Mouse (Mus musculus): ENCODE measurements around the gene Oas2. TPM values are rescaled to one million over a fixed set of nuclear protein-coding genes. Genes with fewer than 3 reads are reported as not detected.
A peak's percentile ranks its signal among the peaks of the same experiment; 100 is the strongest.
"Not testable (repeated sequence)": the region's sequence is repeated elsewhere in the genome, so short reads cannot be mapped to it uniquely, and the experiment has no call there.

Oas2 gene
- 0.67 and 0.95 TPM in 2 replicates for total RNA-seq (2021)
- long read RNA-seq = 0 reads

DNA sequence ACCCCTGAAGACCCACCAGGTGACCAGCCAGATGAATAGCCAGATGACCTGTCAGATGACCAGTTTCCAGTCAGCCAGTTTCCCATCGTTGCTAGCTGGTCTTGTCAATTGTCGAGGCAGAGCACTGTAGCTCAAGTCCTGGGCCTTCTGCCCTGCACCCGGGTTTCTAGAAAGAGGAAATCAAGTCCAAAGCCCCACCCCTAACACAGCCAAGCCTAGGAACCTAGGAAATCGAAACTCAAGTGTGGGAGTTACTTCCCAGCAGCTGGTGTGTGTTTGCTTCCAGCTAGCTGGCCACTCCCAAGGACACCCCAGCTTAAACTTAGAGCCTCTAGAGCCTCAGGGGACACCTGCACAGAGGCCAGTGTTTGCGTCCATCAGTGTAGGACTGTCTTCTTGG, at the start of gene Oas2:
Gene Oas2 (minus strand): TSS at position 166 of the 400 bp plus-strand sequence.
- no peak for DNase-seq

DNA sequence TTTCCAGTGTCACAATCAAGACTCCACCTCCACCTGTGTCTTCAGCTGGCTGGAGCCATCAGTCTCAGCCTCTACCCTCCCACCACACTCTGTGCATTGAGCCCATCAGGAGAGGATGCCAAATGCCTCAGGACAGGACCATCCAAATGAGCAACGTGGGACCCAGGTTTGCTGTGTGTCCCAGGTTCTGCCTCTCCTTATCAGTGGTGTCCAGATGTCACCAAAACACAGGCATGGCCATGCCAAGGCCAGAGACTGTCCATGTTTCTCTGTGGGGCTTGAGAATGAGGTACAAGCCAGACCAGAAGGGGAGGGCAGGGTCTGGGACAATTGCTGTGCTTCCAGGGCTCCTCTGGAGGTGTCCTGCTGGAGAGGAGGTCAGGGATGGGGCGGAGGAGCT, 49.3 kb upstream of the Oas2 start:
- DNase-seq = not testable (repeated sequence)

DNA sequence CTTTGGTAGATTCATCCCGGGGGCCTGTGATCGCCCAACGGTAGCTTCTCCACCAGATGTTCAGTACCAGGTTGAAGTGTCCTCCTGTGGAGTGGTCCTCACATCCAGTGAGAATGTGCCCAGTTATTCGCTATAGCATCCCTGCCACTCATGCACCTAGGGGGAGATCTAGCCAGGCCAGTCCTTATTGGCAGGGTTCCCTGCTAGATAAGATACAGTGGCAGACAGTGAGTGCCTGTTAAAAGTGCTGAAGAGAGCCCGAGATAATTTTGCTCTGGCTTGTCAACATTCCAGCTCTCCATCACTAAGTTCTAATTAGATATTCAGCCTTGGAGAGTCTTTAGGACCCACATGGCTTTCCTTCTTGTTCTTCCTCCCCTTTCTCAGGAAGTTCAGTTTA, 48.5 kb upstream of the Oas2 start:
- DNase-seq = not testable (repeated sequence)

DNA sequence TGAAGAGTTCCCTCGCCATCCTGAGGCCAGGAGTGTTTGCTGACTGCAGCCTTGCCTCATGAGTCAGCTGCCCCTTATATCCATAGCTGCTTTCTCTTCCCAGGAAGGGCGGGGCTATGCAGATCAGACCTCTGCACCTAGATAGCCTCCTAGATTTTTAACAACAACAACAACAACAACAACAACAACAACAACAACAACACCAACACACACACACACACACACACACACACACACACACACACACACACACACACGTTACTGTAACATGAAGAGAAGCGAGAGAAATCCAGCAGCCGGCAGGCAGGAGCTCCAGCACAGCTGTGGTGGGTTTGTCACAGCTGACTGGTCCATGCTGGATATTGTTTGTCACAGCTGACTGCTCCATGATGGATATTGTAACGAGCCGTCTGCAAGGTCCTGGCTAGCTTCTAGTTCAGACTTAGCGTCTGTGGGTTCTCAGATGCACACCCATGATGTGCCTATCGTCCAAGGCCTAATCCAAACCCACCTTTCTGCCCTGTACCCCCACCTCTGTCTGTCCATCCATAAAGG, 45.9 kb upstream of the Oas2 start, which contains the start of gene Oas1e:
Gene Oas1e (minus strand): TSS at position 51 of the 555 bp plus-strand sequence.
- not testable (repeated sequence) for DNase-seq

DNA sequence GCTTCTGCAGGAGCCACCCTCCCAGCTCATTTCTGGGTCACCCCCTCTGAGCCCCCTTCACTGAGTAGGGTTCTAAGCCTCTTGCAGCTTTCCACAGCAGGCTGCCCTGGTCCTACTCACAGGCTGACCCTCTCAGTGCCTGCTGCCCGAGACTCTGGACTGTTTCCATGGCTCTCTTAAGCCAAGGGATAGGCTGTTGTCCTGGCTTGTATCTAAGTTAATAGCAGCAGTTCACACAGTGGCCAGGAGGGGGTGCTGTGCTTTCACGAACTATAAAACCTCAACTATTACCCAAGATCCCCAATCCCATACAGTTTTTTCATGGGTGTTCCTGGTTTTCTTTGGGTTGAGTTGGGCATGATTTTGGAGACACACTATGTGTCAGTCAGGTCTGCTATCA, 43.4 kb upstream of the Oas2 start:
- DNase-seq = peak; percentile 52

DNA sequence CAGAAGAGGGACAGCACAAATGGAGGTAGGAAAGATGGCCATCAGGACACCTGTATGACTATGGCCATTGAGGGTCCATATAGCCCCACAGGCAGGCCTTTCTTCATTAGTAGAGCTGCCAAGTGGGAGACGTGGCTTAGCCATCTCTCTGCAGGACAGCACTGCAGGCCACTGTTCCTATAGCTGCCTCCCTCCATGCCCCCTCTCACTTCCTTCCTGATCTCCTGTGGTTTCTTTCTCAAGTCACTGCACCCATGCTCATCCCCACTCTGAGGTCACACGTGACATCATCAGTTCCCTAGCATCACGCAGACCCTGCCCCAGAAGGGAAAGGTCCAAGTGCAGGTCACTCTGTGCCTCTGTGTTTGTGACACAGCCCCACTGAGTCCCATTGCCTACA, 37.4 kb upstream of the Oas2 start:
- no peak for DNase-seq

DNA sequence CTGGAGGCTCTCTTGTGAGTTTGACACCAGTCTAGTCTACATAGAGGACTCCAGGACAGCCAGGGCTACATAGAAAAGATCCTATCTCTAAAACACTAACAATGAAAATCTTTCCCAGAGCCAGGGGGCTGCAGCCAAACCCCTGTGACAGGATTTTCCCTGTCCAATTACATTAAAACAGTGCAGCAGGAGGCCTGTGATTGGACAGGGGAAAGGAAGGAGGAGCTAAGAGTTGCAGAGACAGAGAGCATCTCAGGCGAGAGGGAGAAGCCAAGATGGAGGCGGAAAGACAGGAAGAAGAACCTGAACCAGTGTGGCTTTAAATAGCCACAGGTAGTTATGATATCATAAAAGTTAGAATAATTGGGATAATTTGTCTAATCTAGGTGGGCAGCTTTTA, 32.8 kb upstream of the Oas2 start:
- DNase-seq = no peak

DNA sequence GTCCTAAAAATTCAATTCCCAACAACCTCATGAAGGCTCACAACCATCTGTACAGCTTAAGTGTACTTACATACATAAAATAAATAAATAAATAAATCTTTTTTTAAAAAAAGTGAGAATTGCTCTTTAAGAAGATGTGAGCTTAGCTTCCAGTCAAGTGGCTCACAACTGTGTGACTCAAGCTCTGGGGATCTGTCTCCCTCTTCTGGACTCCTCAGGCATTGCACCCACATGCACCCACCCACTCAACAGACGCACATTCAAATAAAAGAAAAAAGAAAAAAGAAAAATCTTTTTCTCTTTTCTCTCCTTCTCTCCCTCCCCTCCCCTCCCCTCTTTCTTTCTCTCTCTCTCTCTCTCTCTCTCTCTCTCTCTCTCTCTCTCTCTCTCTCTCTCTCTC, 32.0 kb upstream of the Oas2 start:
- DNase-seq = no peak

DNA sequence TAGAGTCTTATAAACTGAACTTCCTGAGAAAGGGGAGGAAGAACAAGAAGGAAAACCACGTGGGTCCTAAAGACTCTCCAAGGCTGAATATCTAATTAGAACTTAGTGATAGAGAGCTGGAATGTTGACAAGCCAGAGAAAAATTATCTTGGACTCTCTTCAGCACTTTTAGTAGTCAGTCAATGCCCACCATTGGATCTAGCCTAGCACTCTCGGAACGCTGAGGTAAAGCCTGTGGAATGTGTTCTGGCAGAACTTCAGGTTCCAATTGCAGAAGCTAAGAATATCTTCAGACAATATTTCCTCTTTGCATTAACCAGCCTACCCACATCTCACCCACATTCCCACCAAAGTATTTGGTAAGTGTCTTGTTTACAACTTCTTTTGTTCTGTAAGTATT, 30.3 kb upstream of the Oas2 start:
- no peak for DNase-seq

DNA sequence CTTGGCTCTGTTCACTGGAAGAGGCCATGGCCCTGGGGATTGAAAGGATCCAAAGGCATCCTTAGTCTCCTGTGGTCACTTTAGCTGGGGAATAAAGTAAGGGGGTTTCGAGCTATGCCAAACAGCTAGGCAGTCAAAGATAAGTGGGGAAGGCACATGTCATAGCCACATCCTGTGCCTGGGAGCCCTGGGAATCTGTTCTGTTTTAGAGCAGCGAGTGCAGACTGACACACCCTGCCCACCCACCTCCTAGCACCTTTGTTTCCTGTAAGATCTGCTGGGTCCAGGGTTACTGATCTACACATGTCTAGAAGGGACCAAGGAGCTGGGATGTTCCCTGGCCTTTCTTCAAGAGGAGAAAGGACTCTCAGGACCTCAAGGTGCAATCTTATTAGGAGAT, 29.3 kb upstream of the Oas2 start:
- no peak for DNase-seq

DNA sequence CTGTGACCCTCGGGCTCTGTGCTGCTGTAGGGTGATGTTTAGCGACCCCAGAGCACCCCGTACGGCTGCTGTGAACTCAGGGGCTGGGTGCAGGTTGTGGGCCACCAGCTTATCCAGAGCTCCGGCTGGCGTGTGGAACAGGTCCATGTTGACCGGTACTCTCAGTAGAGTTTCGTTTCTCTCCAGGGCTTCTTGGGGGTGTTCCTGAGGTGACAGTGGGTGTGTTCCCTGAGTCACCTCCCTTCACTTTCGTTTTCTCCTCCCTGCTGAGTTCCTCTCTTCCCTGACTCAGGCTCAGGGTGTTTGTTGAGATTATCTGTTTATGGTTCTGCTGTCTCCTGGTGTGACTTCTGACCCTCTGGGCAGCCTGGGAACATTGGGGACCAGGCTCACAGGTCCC, 27.8 kb upstream of the Oas2 start, which contains the start of gene Oas3:
Gene Oas3 (minus strand): TSS at position 184 of the 400 bp plus-strand sequence.
- DNase-seq = no peak

DNA sequence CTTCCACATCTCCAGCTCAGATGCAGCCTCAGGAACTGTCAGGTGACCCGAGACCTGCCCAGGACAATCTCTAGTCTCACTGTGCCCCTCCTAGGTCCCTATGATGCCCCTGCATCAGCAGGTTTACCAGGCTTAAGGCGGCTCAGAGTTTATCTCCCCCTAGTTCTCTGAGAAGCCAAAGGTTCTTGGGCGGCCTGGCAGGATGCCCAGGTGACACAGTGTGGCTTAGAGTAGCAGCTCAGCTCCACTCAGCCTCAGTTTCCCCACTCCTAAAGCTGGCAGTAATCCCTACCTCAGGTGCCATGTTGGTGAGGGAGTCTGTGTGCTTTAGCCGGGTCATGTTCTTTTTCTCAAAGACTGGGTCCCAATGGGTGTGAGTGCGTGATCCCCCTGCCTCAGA, 27.1 kb upstream of the Oas2 start:
- no peak for DNase-seq

DNA sequence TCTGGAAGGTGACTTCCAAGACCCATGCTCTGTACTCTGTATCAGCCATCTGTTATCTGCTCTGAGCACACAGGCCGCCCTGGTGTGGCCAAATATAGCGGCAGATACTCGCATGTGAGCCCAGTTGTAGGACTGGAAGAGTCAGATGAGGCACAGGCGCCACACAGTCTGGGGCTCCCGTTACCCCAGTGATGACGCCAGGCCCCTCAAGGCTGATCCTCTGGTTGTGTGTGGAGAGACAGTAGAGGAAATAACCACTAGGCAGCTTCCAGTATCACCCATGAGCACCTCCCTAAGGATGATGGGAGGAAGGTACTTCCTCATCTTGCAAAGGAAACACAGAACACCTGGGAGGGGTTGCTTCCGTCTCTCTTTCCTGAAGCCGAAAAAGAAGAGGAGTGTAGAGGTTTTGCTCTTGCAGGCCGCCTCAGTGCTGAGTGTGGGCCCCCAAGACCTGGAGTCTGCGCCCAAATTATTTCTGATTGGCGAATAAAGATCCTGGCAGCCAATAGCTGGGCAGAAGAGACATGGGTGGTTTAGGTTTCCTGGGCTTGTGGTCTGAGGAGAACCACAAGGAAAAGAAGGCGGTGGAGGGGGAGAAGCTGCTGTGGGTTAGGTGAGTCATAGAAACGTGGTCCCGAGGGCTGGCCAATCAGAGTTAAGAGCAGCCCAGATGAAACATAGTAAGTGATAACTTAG, 25.8 kb upstream of the Oas2 start:
- no peak for DNase-seq

DNA sequence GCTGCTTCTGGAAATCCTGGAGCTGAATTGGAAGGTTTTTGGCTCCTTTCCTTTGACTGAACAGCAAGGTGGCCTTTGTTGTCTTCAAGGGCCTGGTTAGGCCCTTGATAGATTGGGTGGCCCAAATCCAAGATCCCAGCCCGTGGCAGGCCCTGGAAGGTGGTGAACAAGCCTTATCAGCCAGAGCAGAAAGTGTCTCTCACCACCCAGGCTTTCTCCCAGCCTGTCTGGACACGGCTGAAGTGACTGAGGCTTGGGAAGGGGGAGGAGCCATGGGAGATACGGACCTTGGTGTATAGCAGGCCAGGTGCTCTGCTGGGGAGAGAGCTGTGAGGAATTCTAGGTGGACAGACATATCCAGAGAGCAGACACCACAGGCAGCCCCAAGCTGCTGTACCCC, 19.7 kb upstream of the Oas2 start:
- DNase-seq = no peak

DNA sequence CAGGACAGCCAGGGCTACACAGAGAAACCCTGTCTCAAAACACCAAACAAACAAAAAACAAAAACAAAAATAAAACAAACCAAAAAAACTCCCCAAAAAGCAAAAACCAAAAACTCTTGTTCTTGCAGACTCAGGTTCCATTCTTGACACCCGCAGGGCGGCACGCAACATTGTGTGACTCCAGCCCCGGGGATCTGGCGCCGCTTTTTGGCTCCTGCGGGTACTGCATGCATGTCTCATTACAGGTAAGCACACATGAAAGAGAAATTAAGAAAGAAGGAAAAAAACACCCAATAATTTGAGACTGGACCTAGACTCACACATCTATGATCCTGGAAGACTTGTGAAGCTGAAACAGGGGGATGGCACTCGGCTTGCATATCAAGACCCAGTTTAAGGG, 15.4 kb upstream of the Oas2 start:
- DNase-seq = no peak

DNA sequence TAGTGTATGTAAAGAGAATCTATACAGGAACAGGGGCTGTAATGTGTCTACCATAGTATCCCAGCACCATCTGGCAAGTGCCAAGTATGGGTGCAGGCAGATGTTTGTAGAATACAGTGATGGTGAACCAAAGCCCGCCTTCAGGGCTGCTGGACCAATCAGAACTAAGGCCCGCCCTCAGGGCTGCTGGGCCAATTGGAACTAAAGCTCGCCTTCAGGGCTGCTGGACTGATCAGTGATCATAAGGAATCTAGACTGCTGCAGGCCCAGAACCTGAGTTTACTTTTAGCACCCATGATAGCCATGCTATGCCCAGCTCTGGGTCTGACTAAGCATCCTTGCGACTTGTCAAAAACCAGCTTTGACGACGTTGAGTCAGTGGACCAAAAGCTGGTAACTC, 12.2 kb upstream of the Oas2 start:
- DNase-seq = no peak

DNA sequence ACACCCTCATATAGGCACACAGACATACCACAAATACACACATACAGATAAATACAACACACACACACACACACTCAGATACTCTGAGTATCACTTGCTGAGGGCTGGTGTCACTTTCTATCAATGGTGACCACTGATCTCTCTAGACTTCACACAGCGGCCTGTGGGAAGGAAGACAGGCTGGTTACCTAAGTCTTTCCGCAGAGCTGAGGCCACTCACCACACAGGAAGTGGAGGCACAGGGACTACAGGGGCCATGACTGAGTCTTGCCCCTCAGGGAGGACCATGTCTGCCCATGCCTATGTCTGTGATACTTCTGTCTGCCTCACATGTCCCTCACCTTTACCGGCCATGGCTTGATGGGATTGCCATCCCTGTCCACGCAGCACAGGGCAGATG, 4.6 kb upstream of the Oas2 start:
- no peak for DNase-seq

DNA sequence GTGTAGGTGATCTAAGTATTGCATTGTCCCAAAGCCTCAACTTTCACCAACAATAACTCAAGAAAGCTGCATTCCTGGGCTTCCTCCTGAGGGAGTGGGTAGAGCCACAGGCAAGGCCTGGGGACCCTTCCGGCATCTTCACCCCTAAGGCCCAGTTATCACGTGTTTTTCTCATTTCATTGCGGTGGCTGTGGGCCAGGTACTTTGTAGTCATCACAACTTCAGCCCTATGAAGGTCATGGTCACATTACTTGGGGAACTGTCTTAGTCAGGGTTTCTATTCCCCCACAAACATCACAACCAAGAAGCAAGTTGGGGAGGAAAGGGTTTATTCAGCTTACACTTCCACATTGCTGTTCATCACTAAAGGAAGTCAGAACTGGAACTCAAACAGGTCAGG, 3.1 kb upstream of the Oas2 start:
- DNase-seq = peak; percentile 39

DNA sequence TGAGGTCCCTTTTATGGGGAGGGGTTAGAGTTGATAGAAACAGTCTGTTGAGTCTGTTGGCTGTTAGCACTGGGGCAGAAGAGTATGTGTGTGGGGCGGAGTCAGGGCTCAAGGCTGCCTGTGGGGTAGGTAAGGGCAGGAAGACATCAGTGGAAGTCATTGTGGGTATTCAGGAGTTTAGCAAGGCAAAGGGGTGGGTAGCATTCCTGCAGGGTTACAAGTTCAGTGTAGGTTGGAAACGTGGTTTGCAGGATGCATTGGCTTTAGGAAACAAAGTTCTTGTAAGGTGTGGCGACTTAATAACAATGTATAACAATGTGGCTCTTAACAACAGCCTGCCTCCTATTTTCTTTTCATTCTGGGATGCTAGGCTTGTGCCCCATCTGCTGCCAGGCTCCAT, 1.6 kb upstream of the Oas2 start:
- DNase-seq = no peak

DNA sequence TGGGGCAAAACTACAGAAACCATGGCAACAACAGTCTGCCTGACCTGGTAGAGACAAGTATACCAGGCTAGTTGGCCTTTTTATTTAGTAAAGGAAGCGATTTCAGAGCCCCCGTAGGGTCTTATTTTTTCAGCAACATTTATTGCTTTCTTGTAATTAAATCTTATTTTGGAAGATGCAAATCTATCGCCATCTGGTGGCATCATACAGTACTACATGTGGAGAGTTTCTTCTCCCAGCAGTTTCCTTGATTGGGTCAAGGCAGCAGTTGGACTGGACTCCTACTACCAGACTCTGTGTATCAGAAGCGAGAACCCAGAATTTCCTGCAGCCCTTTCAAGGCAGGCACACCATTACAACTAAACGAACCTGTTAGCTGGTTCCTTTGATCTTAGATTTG, 3.2 kb downstream of the Oas2 start:
- no peak for DNase-seq

DNA sequence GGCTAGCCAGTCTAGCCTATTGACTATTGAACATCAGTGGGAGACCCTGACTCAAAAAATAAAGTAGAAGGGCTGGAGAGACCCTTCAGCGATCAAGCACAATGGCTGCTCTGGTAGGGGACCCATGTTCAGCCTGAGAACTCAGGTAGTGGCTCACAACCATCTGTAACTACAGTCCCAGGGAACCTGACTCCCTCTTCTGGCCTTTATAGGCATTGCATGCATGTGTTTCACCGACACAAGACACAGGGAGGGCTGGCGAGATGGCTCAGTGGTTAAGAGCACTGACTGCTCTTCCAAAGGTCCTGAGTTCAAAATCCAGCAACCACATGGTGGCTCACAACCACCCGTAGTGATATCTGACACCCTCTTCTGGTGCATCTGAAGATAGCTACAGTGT, 7.5 kb downstream of the Oas2 start:
- DNase-seq = no peak

DNA sequence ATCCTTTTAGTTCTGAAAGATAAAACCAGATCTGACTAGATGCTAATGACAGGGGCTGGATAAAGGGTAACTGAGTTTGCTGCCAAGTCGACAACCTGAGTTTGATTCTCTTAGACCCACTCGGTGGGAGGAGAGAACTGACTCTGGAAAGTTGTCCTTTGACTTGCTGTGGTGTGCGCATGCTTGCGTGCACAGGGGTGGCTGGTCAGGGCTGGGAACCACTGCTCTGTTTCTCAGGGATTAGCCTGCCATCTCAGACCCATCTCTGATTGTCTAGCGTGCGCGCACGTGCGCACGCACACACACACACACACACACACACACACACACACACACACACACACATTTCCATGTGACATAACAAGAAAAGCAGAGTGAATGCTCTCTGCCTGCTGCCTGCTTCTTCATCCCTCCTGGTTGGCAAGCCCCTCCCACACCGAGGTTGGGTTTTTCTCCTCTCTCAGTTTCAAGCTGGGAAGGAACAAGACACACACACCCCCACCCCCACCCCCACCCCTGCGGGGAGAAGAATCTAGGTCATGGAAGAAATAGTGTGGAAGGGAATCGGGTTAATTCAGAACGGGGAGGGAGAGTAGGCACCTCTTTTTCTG, 15.2 kb downstream of the Oas2 start:
- no peak for DNase-seq

DNA sequence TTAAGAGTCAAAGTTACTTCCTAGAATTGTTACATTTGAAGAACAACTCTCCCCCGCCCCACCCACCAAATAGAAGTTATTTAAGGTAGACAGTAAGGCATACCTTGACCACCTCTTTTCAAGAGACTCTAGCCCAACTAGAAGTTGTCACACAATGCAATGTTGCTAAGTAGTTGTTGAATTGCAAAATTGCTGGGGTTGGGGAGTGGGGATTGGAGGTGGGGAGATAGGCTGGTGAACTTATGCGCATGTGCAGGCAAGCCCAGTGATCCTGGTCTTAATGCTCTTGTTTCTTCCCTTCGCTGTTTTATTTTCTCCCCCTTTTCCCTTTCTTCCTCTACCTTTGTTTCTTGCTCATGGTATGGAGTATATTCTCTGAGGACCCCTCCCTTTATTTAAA, 16.0 kb downstream of the Oas2 start:
- DNase-seq = no peak

DNA sequence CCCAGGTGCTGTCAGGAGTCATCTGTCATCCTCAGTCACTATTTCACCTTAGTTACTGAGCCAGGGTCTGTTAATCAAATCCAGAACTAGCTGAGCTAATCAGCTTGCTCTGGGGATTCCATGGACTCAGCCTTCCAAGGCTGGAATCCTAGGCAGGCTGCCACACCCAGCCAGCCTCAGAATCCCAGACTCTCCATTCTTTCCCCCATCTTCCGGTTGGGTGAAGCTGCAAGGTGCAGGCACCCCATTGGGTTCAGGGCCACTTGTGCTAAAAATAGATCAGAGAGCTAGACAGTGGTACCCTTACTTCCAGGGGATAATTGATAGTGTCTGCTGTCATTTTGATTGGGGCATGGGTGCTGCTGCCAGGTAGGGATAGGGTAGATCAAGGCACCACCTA, 16.9 kb downstream of the Oas2 start:
- no peak for DNase-seq

Measured in adrenal gland, postnatal 25 days (tissue).